Mouse (Mus musculus) liver, embryonic 13.5 days (tissue): ENCODE measurements around the gene Dand5. TPM values are rescaled to one million over a fixed set of nuclear protein-coding genes. Genes with fewer than 3 reads are reported as not detected.
A peak's percentile ranks its signal among the peaks of the same experiment; 100 is the strongest.

Experiments
- ATAC-seq: fragments of 200-750 bp; cut with Nextera tagmentation; 2 replicates; pipeline ENCODE4 v1.8.0; 2017; ENCODE audit warnings: low read depth, mild to moderate bottlenecking, moderate number of reproducible peaks, moderate library complexity
- DNase-seq: peaks from one replicate; pipeline ENCODE4 v3.0.0; 2022
- H3K27ac ChIP-seq: fragments of 300-500 bp; sonication (generic); 2 replicates; pipeline ENCODE4 v1.5.1; 2015; ENCODE audit warnings: moderate library complexity, mild to moderate bottlenecking, inconsistent platforms
- H3K27me3 ChIP-seq: fragments of 300-500 bp; sonication (generic); 2 replicates; pipeline ENCODE4 v1.6.1; 2015; ENCODE audit warnings: mild to moderate bottlenecking, inconsistent platforms
- H3K36me3 ChIP-seq: fragments of 300-500 bp; sonication (generic); 2 replicates; pipeline ENCODE4 v1.6.1; 2015; ENCODE audit warnings: mild to moderate bottlenecking, inconsistent platforms
- H3K4me1 ChIP-seq: fragments of 300-500 bp; sonication (generic); replicated peaks from 2 replicates; pipeline ENCODE4 v1.6.1; 2015; ENCODE audit warnings: inconsistent platforms
- H3K4me2 ChIP-seq: fragments of 300-500 bp; sonication (generic); 2 replicates; pipeline ENCODE4 v1.6.1; 2015; ENCODE audit warnings: inconsistent platforms, mild to moderate bottlenecking, moderate library complexity
- H3K4me3 ChIP-seq: fragments of 300-500 bp; sonication (generic); replicated peaks from 2 replicates; pipeline ENCODE4 v1.5.1; 2015; ENCODE audit warnings: mild to moderate bottlenecking, inconsistent platforms
- H3K9ac ChIP-seq: fragments of 300-500 bp; sonication (generic); 2 replicates; pipeline ENCODE4 v1.6.1; 2015; ENCODE audit warnings: mild to moderate bottlenecking, inconsistent platforms
- H3K9me3 ChIP-seq: fragments of 300-500 bp; sonication (generic); replicated peaks from 2 replicates; pipeline ENCODE4 v1.6.1; 2016; ENCODE audit warnings: inconsistent platforms
- WGBS: fragments of 180-500 bp; shearing (Covaris S2); methylation state at CpG from one replicate; pipeline ENCODE4 v1.1.7; 2015; ENCODE audit not compliant: insufficient replicate concordance; 5-methylcytosine and 5-hydroxymethylcytosine counted together
- polyA plus RNA-seq: library from polyadenylated mRNA; unstranded; fragments of >200 nt; fragmentation: Nextera tagmentation; extraction: Ambion mirVana; gene quantifications from 2 replicates; pipeline ENCODE4 v1.2.1, GENCODE M21; 2015

Dand5 gene
- polyA plus RNA-seq, 1 experiment from 2014 or later = 3.7 TPM

DNA sequence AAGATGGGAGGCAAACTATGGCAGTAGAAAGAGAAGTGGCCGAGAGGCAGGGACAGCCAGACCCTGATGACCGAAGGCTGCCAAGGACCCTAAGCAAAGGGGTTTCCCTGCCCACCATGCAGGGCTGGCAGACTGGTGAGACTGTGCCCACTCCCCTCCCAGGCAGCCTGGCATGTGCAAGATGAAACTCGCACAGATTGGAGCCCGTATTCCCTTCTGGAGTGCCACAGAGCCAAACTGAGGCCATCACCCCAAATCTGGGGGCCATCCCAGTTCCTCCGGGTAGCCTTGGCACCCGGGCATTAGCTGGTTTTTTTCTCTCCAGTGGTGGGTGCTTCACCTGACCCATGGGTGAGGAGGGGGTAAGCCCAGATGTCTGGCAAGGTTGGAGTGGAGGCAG lies 24.7 kb downstream of the Dand5 start:
- peaks cover 98% of the 10 kb centered on the region for H3K27me3 ChIP-seq
- 79% methylated on average over 6 of the region's 6 CpGs for WGBS

GRCm38 (mm10) chr8:84797256-84797797 lies 25.3 kb downstream of the Dand5 start:
- Histone ChIP-seq H3K9ac (no peak overlapping the region), H3K4me1 (peaks cover 37% of the 10 kb centered on the region), H3K4me3 (no peak overlapping the region), H3K9me3 (no peaks in the 10 kb centered on the region), H3K4me2 (no peak overlapping the region), H3K27me3 (peaks cover 97% of the 10 kb centered on the region), H3K27ac (no peak overlapping the region), H3K36me3 (no peaks in the 10 kb centered on the region)
- WGBS = 78% methylated on average over 15 of the region's 15 CpGs
- DNase-seq = no peak
- no peak for ATAC-seq

More for the DNA sequence above, 24.7 kb downstream of the Dand5 start:
- no peak overlapping the region for H3K4me2 ChIP-seq
- H3K9me3 ChIP-seq = no peaks in the 10 kb centered on the region
- no peak for ATAC-seq
- no peak overlapping the region; the same call in 1 of the 2 replicates for H3K4me3 ChIP-seq
- DNase-seq = no peak
- no peak overlapping the region for H3K27ac ChIP-seq
- no peaks in the 10 kb centered on the region for H3K36me3 ChIP-seq
- H3K9ac ChIP-seq = no peak overlapping the region
- H3K4me1 ChIP-seq = peaks cover 37% of the 10 kb centered on the region

DNA sequence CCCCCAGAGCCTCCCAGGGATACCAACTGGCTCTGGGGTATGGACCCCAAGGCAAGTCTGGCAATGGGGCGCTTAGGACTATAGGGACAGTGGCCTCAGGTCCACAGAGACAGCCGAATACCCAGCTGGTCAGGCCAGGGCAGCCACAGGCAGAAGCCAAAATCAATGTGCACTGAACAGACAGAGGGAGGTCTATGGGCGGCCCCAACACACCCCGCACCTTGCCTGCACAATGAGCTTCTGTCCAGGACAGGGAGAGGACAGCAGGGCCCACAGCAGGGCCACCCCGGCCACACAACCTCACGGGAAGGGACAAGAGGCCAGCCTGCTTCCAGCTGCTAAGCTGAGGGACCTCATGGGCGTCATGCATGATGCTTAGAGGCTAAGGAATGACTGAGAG lies 28.1 kb downstream of the Dand5 start:
- H3K27me3 ChIP-seq = peaks cover 94% of the 10 kb centered on the region

DNA sequence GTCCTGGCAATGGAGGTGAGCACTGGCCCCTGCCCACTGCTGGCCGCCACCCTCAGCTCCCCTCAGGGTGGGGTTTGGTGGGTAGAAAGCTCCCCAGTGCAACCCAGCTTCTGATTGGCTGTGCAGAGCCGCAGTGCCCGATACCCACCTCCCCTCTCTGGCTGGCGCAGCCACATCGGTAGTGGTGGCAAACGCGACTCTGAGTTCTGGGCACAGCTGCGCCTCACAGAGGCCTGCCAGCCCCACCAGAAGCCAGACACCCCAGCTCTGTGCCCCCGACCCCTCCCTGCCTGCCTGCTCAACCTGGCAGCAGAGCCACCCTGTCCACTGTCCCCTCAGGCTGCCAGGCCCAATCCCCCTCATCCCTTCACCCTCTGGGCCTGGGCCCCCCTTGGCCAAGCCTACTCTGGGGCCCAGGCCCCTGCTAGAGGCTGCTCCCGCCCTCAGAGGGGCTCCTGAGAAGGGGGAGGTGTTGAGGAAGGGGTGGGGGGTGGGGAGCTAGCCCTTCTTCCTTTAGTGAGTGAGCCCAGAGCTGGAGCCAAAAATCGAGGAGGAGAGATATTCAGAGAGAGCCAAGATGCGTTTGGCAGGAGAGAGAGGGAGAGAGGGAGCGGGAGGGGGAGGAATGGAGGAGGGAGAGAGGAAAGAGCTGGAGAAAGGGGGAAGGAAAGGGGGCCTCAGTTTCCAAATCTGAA lies 28.7 kb downstream of the Dand5 start:
- no peak overlapping the region for H3K9ac ChIP-seq
- 61% methylated on average over 13 of the region's 13 CpGs for WGBS
- H3K4me3 ChIP-seq = no peak overlapping the region
- peaks cover 94% of the 10 kb centered on the region for H3K27me3 ChIP-seq
- H3K36me3 ChIP-seq = no peaks in the 10 kb centered on the region
- DNase-seq (no peak), ATAC-seq (no peak)
- H3K9me3 ChIP-seq = no peaks in the 10 kb centered on the region
- H3K27ac ChIP-seq = 0 out of 2 replicates have a peak overlapping the region, but pooled peaks have one; percentile 5
- peaks cover 22% of the 10 kb centered on the region for H3K4me1 ChIP-seq
- no peak overlapping the region for H3K4me2 ChIP-seq

More for the DNA sequence above, 28.1 kb downstream of the Dand5 start:
- DNase-seq (no peak), ATAC-seq (no peak)
- 72% methylated on average over 7 of the region's 7 CpGs for WGBS
- Histone ChIP-seq H3K4me3 (no peak overlapping the region), H3K4me2 (no peak overlapping the region), H3K36me3 (no peaks in the 10 kb centered on the region), H3K9me3 (no peaks in the 10 kb centered on the region), H3K4me1 (peaks cover 27% of the 10 kb centered on the region), H3K9ac (no peak overlapping the region), H3K27ac (0 out of 2 replicates have a peak overlapping the region, but pooled peaks have one; percentile 5)

DNA sequence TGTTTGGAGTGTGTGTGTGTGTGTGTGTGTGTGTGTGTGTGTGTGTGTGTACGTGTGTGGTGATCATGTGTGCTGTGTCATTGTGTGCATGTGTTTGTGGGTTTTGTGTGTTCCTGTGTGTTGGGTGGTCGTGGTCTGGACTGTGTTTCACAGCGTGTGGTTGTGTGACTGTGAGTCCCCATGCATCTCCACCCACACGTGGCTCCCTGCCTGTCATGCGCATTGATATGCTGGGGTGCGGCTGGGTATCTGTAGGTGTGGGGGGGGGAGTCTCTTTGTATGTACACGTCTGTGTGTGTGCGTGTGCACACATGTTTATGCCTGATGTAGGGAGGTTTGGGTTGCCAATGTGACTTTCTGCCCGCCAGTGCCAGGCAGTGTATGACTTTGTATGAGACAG lies 29.5 kb downstream of the Dand5 start:
- H3K4me3 ChIP-seq = no peak overlapping the region
- H3K4me2 ChIP-seq = no peak overlapping the region
- ATAC-seq (no peak), DNase-seq (no peak)
- 71% methylated on average over 9 of the region's 9 CpGs for WGBS
- H3K4me1 ChIP-seq = peaks cover 16% of the 10 kb centered on the region
- H3K36me3 ChIP-seq = no peaks in the 10 kb centered on the region
- no peak overlapping the region for H3K9ac ChIP-seq
- peaks cover 94% of the 10 kb centered on the region for H3K27me3 ChIP-seq
- no peaks in the 10 kb centered on the region for H3K9me3 ChIP-seq
- H3K27ac ChIP-seq = no peak overlapping the region

- no peak for DNase-seq
- peaks cover 94% of the 10 kb centered on the region for H3K27me3 ChIP-seq
These were observed 30.1 kb downstream of the Dand5 start for GRCm38 (mm10) chr8:84792429-84792947.

DNA sequence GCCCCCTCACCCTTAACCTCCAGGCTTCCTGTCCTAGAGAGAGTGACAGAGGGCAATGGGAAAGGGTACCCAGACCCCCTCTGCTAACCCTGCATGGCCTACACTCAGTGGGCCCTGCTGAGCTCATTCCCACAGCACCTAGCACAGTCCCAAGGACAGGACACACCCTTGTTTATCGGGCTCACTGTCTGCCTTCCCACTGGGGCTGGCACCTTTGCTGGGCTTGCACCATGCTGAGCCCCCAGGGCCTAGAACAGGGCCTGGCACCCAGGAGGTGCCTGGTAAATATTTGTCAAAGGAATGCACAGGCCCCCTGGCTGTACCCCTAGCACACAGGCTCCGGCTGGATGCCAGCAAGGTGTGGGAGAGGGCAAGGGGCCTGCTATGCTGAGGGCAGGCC lies 32.1 kb downstream of the Dand5 start:
- H3K36me3 ChIP-seq = no peaks in the 10 kb centered on the region
- WGBS = 66% methylated on average over 2 of the region's 2 CpGs
- no peak overlapping the region for H3K27ac ChIP-seq
- H3K4me1 ChIP-seq = peaks cover 20% of the 10 kb centered on the region
- H3K27me3 ChIP-seq = peaks cover 94% of the 10 kb centered on the region
- ATAC-seq (no peak), DNase-seq (no peak)
- no peak overlapping the region for H3K9ac ChIP-seq
- H3K9me3 ChIP-seq = no peaks in the 10 kb centered on the region
- no peak overlapping the region for H3K4me2 ChIP-seq
- H3K4me3 ChIP-seq = no peak overlapping the region

More at GRCm38 (mm10) chr8:84792429-84792947, 30.1 kb downstream of the Dand5 start:
- Histone ChIP-seq H3K27ac (no peak overlapping the region), H3K9me3 (no peaks in the 10 kb centered on the region), H3K36me3 (no peaks in the 10 kb centered on the region), H3K4me1 (peaks cover 16% of the 10 kb centered on the region), H3K4me2 (no peak overlapping the region), H3K9ac (no peak overlapping the region), H3K4me3 (no peak overlapping the region)
- ATAC-seq = no peak
- WGBS = 69% methylated on average over 12 of the region's 12 CpGs

GRCm38 (mm10) chr8:84789855-84790486 lies 32.7 kb downstream of the Dand5 start:
- WGBS = 77% methylated on average over 9 of the region's 9 CpGs
- no peak for DNase-seq

GRCm38 (mm10) chr8:84789345-84789744 lies 33.3 kb downstream of the Dand5 start:
- H3K27ac ChIP-seq = no peak overlapping the region
- DNase-seq (no peak), ATAC-seq (no peak)
- WGBS = 61% methylated on average over 5 of the region's 5 CpGs
- H3K4me3 ChIP-seq = no peak overlapping the region
- no peaks in the 10 kb centered on the region for H3K9me3 ChIP-seq
- H3K27me3 ChIP-seq = peaks cover 94% of the 10 kb centered on the region
- H3K36me3 ChIP-seq = no peaks in the 10 kb centered on the region
- H3K4me2 ChIP-seq = no peak overlapping the region
- H3K4me1 ChIP-seq = peaks cover 15% of the 10 kb centered on the region
- H3K9ac ChIP-seq = no peak overlapping the region

More at GRCm38 (mm10) chr8:84789855-84790486, 32.7 kb downstream of the Dand5 start:
- Histone ChIP-seq H3K36me3 (no peaks in the 10 kb centered on the region), H3K27ac (no peak overlapping the region), H3K9me3 (no peaks in the 10 kb centered on the region), H3K27me3 (peaks cover 94% of the 10 kb centered on the region), H3K9ac (no peak overlapping the region), H3K4me3 (no peak overlapping the region), H3K4me2 (no peak overlapping the region), H3K4me1 (peaks cover 20% of the 10 kb centered on the region)
- no peak for ATAC-seq

GRCm38 (mm10) chr8:84788896-84789295 lies 33.7 kb downstream of the Dand5 start:
- Histone ChIP-seq H3K27me3 (peaks cover 94% of the 10 kb centered on the region), H3K9ac (no peak overlapping the region), H3K36me3 (no peaks in the 10 kb centered on the region), H3K4me3 (no peak overlapping the region), H3K4me1 (peaks cover 14% of the 10 kb centered on the region), H3K9me3 (no peaks in the 10 kb centered on the region), H3K27ac (no peak overlapping the region), H3K4me2 (no peak overlapping the region)
- 37% methylated on average over 11 of the region's 11 CpGs for WGBS
- no peak for DNase-seq
- ATAC-seq = no peak

- WGBS = 28% methylated on average over 14 of the region's 14 CpGs
- ATAC-seq (no peak), DNase-seq (no peak)
- Histone ChIP-seq H3K9ac (no peak overlapping the region), H3K27me3 (peaks cover 95% of the 10 kb centered on the region), H3K4me2 (no peak overlapping the region), H3K4me3 (no peak overlapping the region), H3K27ac (no peak overlapping the region), H3K9me3 (no peaks in the 10 kb centered on the region), H3K36me3 (no peaks in the 10 kb centered on the region), H3K4me1 (peaks cover 10% of the 10 kb centered on the region)
These were observed 34.9 kb downstream of the Dand5 start for GRCm38 (mm10) chr8:84787523-84788302.
